Mouse (Mus musculus): ENCODE data around the gene Gm20916.
"Not testable (repeated sequence)": the region's sequence is repeated elsewhere in the genome, so short reads cannot be mapped to it uniquely, and the experiment has no call there.

The Gm20916 gene

GRCm38 (mm10) chrY:79319265-79319664 lies at the start of gene Gm20916:
Gene Gm20916 (plus strand): TSS chrY:79319565.
- not testable (repeated sequence) for DNase-seq (ENCODE audit: low spot score in 2 of 2)

Data from right cerebral cortex, postnatal 36 days (tissue).